Mouse (Mus musculus): ENCODE measurements around the gene Akt3.

DNA sequence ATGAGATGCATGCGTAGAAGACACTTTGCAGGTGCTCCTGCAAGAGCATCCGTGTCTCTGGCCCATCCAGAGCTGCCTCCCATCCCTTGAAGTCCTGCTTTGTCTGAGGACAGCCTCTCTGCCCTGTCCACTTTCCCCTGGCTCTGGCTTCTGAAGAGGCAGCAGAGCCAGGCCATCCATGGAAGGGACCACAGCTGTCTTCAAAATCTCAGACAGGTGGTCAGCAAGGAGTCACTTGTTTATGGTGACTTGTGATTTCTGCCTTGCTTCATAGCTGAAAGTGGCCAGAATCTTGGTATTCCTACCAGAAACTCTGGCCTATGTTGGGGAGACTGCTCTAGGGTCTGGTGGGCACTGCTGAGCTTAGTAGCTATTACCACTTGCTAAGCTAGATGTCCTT is 241.3 kb downstream of the Akt3 start:
- TF ChIP-seq CTCF (conservative IDR thresholded peaks at IDR 0.05; ENCODE audit: low read length) = no peak
- no peak for TF ChIP-seq POU5F1 (IDR thresholded peaks at IDR 0.05; ENCODE audit: borderline replicate concordance, low read length)
- TF ChIP-seq NANOG (IDR thresholded peaks at IDR 0.05; ENCODE audit: borderline replicate concordance, low read length) = no peak

All from E14TG2a.4 (cell line).